Mouse (Mus musculus) kidney, embryonic 16.5 days (tissue): ENCODE results near the gene Gmppa. TPM values are rescaled to one million over a fixed set of nuclear protein-coding genes. Genes with fewer than 3 reads are reported as not detected.

Experiments
- ATAC-seq: fragments of 200-750 bp; cut with Nextera tagmentation; 2 replicates; pipeline ENCODE4 v1.8.0; 2017; ENCODE audit warnings: moderate TSS enrichment; ENCODE audit not compliant: low FRiP score, low TSS enrichment
- H3K27ac ChIP-seq: fragments of 300-500 bp; sonication (generic); 2 replicates; pipeline ENCODE4 v1.5.1; 2014; ENCODE audit warnings: low read length
- H3K27me3 ChIP-seq: fragments of 300-500 bp; sonication (generic); 2 replicates; pipeline ENCODE4 v1.6.1; 2014; ENCODE audit warnings: low read length, control low read depth, mixed read lengths; ENCODE audit not compliant: insufficient read depth
- H3K36me3 ChIP-seq: fragments of 300-500 bp; sonication (generic); 2 replicates; pipeline ENCODE4 v1.6.1; 2014; ENCODE audit warnings: low read length, control low read depth, mixed read lengths; ENCODE audit not compliant: insufficient read depth
- H3K4me1 ChIP-seq: fragments of 300-500 bp; sonication (generic); 2 replicates; pipeline ENCODE4 v1.6.1; 2014; ENCODE audit warnings: low read length, control low read depth, mixed read lengths; ENCODE audit not compliant: insufficient read depth
- H3K4me2 ChIP-seq: fragments of 300-500 bp; sonication (generic); replicated peaks from 2 replicates; pipeline ENCODE4 v1.6.1; 2014; ENCODE audit warnings: low read depth, low read length
- H3K4me3 ChIP-seq: fragments of 300-500 bp; sonication (generic); 2 replicates; pipeline ENCODE4 v1.5.1; 2014; ENCODE audit warnings: mild to moderate bottlenecking, low read length
- H3K9ac ChIP-seq: fragments of 300-500 bp; sonication (generic); replicated peaks from 2 replicates; pipeline ENCODE4 v1.6.1; 2014; ENCODE audit warnings: low read length
- H3K9me3 ChIP-seq: fragments of 300-500 bp; sonication (generic); 2 replicates; pipeline ENCODE4 v1.6.1; 2016; ENCODE audit warnings: low read length, control low read depth
- WGBS: fragments of 180-500 bp; shearing (Covaris S2); extraction: QIAGEN DNeasy Blood & Tissue Kit; methylation state at CpG from one replicate; pipeline ENCODE4 v1.1.7; 2014; 5-methylcytosine and 5-hydroxymethylcytosine counted together
- polyA plus RNA-seq: library from polyadenylated mRNA; unstranded; fragments of >200 nt; fragmentation: Nextera tagmentation; extraction: Ambion mirVana; gene quantifications from 2 replicates; pipeline ENCODE4 v1.2.1, GENCODE M21; 2015

Gmppa gene
- polyA plus RNA-seq, 1 experiment from 2014 or later = 91.6 TPM

- Histone ChIP-seq H3K27me3 (peaks cover 38% of the 10 kb centered on the region), H3K4me2 (peak overlapping the region; percentile 79), H3K4me3 (peak overlapping the region; percentile 76), H3K9me3 (no peaks in the 10 kb centered on the region), H3K9ac (peak overlapping the region; percentile 76), H3K27ac (peak overlapping the region; percentile 43), H3K4me1 (peaks cover 33% of the 10 kb centered on the region), H3K36me3 (peaks cover 19% of the 10 kb centered on the region)
- ATAC-seq = no peak; the same call in 1 of the 2 replicates
- 0% methylated on average over 19 of the region's 25 CpGs for WGBS
Observed at GRCm38 (mm10) chr1:75478497-75478896, 42.8 kb downstream of the Gmppa start.

GRCm38 (mm10) chr1:75478916-75479634 is 43.3 kb downstream of the Gmppa start, which contains the start of the genes Chpf and Tmem198:
Gene Chpf, minus strand, starts transcription at chr1:75479307.
Gene Tmem198, plus strand, starts transcription at chr1:75479532.
- WGBS = under 1% methylated on average over 59 of the region's 76 CpGs
- Histone ChIP-seq H3K36me3 (peaks cover 19% of the 10 kb centered on the region), H3K9me3 (no peaks in the 10 kb centered on the region), H3K4me1 (peaks cover 33% of the 10 kb centered on the region), H3K4me3 (peak within 1 kb of the TSS; percentile 76), H3K9ac (peak within 1 kb of the TSS; percentile 76), H3K27ac (peak within 1 kb of the TSS; percentile 43), H3K4me2 (peak within 1 kb of the TSS; percentile 79), H3K27me3 (peaks cover 41% of the 10 kb centered on the region)
- peak; percentile 92 for ATAC-seq

- H3K4me1 ChIP-seq = peaks cover 35% of the 10 kb centered on the region
- H3K36me3 ChIP-seq = peaks cover 19% of the 10 kb centered on the region
- peak overlapping the region; percentile 79 for H3K4me2 ChIP-seq
- peaks cover 46% of the 10 kb centered on the region for H3K27me3 ChIP-seq
- peak overlapping the region; percentile 76 for H3K4me3 ChIP-seq
- H3K9ac ChIP-seq = no peak overlapping the region
- no peak overlapping the region for H3K27ac ChIP-seq
- H3K9me3 ChIP-seq = no peaks in the 10 kb centered on the region
- no peak; the same call in 1 of the 2 replicates for ATAC-seq
- WGBS = under 1% methylated on average over 15 of the region's 24 CpGs
Observed at GRCm38 (mm10) chr1:75479635-75479989, 43.9 kb downstream of the Gmppa start.

GRCm38 (mm10) chr1:75480036-75480435 is 44.3 kb downstream of the Gmppa start:
- H3K36me3 ChIP-seq = peaks cover 16% of the 10 kb centered on the region
- peaks cover 35% of the 10 kb centered on the region for H3K4me1 ChIP-seq
- H3K4me2 ChIP-seq = peak overlapping the region; percentile 79
- 12% methylated on average over 13 of the region's 13 CpGs for WGBS
- peaks cover 50% of the 10 kb centered on the region for H3K27me3 ChIP-seq
- no peaks in the 10 kb centered on the region for H3K9me3 ChIP-seq
- no peak for ATAC-seq
- H3K9ac ChIP-seq = no peak overlapping the region
- peak overlapping the region; percentile 76 for H3K4me3 ChIP-seq
- no peak overlapping the region for H3K27ac ChIP-seq

GRCm38 (mm10) chr1:75480735-75481134 is 45.0 kb downstream of the Gmppa start:
- peaks cover 57% of the 10 kb centered on the region for H3K27me3 ChIP-seq
- ATAC-seq = no peak

GRCm38 (mm10) chr1:75486561-75486960 is 50.8 kb downstream of the Gmppa start:
- H3K4me1 ChIP-seq = peaks cover 28% of the 10 kb centered on the region
- peak overlapping the region; percentile 61 for H3K4me3 ChIP-seq
- no peak overlapping the region for H3K9ac ChIP-seq
- WGBS = 6% methylated on average over 24 of the region's 24 CpGs
- H3K4me2 ChIP-seq = peak overlapping the region; percentile 86
- H3K9me3 ChIP-seq = no peaks in the 10 kb centered on the region
- peaks cover 20% of the 10 kb centered on the region for H3K36me3 ChIP-seq
- H3K27me3 ChIP-seq = peaks cover 69% of the 10 kb centered on the region
- no peak for ATAC-seq
- H3K27ac ChIP-seq = no peak overlapping the region

More at GRCm38 (mm10) chr1:75480735-75481134, 45.0 kb downstream of the Gmppa start:
- Histone ChIP-seq H3K27ac (no peak overlapping the region), H3K4me1 (peaks cover 35% of the 10 kb centered on the region), H3K9ac (no peak overlapping the region), H3K4me2 (no peak overlapping the region), H3K36me3 (peaks cover 9% of the 10 kb centered on the region), H3K9me3 (no peaks in the 10 kb centered on the region), H3K4me3 (no peak overlapping the region)
- 89% methylated on average over 7 of the region's 7 CpGs for WGBS

- peaks cover 65% of the 10 kb centered on the region for H3K27me3 ChIP-seq
- peak overlapping the region; percentile 61 for H3K4me3 ChIP-seq
- no peak overlapping the region for H3K27ac ChIP-seq
- ATAC-seq = peak; percentile 11; the same call in 1 of the 2 replicates
- H3K36me3 ChIP-seq = peaks cover 22% of the 10 kb centered on the region
- H3K4me2 ChIP-seq = peak overlapping the region; percentile 86
- peaks cover 28% of the 10 kb centered on the region for H3K4me1 ChIP-seq
- 4% methylated on average over 13 of the region's 13 CpGs for WGBS
- peak overlapping the region; percentile 42; the same call in 1 of the 2 replicates for H3K9ac ChIP-seq
- no peaks in the 10 kb centered on the region for H3K9me3 ChIP-seq
Observed at GRCm38 (mm10) chr1:75487040-75487404, 51.3 kb downstream of the Gmppa start.

- Histone ChIP-seq H3K27ac (no peak overlapping the region), H3K4me3 (peak overlapping the region; percentile 61), H3K9me3 (no peaks in the 10 kb centered on the region), H3K4me1 (peaks cover 26% of the 10 kb centered on the region), H3K4me2 (peak overlapping the region; percentile 86), H3K27me3 (peaks cover 61% of the 10 kb centered on the region), H3K36me3 (peaks cover 28% of the 10 kb centered on the region), H3K9ac (peak overlapping the region; percentile 42; the same call in 1 of the 2 replicates)
- ATAC-seq = peak; percentile 62
- under 1% methylated on average over 62 of the region's 62 CpGs for WGBS
Observed at GRCm38 (mm10) chr1:75487405-75488161, 51.9 kb downstream of the Gmppa start.

GRCm38 (mm10) chr1:75490785-75491551 is 55.2 kb downstream of the Gmppa start:
- no peak overlapping the region for H3K9ac ChIP-seq
- ATAC-seq = no peak
- 91% methylated on average over 34 of the region's 34 CpGs for WGBS
- H3K4me2 ChIP-seq = no peak overlapping the region
- no peaks in the 10 kb centered on the region for H3K9me3 ChIP-seq
- H3K4me1 ChIP-seq = peaks cover 22% of the 10 kb centered on the region
- peaks cover 31% of the 10 kb centered on the region for H3K27me3 ChIP-seq
- no peak overlapping the region for H3K27ac ChIP-seq
- H3K4me3 ChIP-seq = no peak overlapping the region
- peaks cover 33% of the 10 kb centered on the region for H3K36me3 ChIP-seq
